Mouse (Mus musculus) left cerebral cortex, postnatal 4 days (tissue): ENCODE measurements around the gene Dpp6. TPM values are rescaled to one million over a fixed set of nuclear protein-coding genes. Genes with fewer than 3 reads are reported as not detected.
A peak's percentile ranks its signal among the peaks of the same experiment; 100 is the strongest.
"Not testable (repeated sequence)": the region's sequence is repeated elsewhere in the genome, so short reads cannot be mapped to it uniquely, and the experiment has no call there.

Experiments used
- DNase-seq: peaks from one replicate; pipeline ENCODE4 v3.0.0-alpha.2; 2022
- intact Hi-C: fragments of 180-260 bp; cut with DNase I; formaldehyde crosslinking; loops from one replicate; pipeline ENCODE4 v1.15.1; 2025
- total RNA-seq, 2 experiments: library from RNA; stranded (reverse); gene quantifications; 2 replicates each; pipeline ENCODE4 v1.2.3; 2021

Gene Dpp6
- total RNA-seq, 2 experiments from 2014 or later, result 116 to 136 TPM

DNA sequence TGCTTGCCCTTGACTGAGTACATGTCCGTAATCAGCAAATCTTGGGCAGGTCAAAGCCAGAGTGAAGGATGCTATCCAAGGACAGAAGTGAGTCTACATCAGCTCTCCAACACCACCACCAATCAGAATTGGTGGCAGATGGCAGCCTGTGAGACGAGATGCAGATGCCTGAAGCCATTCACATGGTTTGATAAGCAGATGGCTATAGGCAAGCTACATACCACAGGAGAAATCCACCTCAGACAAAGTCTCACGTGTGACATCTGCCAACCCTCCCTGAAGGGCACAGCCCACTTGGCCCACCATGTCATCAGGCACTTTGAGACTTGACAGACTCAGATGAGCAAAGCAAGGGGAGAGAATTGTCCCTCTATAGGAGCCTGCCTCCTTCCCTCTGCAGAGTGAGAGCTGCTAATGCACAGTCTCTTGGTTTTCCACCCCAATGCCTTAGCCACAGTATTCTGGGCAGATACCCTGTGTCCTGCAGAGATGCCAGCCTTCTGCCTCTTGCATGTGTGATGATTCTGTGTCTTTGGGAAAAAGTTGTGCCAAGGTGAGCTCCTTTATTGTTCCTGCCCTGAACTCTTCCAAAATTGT, 607.6 kb downstream of the Dpp6 start:
- intact Hi-C loops, result no loop called here
- peak; percentile 57 for DNase-seq

DNA sequence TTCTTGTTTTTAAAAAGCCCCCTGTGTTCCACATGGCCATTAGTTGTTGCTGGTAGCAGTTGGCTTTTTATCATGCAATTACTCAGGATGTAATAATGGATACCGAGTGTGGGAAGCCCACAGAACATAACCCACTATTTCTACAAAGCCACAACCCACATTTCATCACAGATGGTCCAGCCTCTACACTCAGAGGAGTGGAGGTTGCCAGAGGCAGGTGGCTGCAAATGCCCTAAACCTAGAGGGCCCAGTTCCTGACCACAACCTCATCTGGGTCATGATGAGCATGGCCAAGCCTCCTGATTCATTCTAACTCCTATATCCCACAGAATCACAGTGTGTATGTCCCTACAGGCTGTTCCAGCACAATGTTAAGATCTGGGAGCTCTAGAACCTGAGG, 609.2 kb downstream of the Dpp6 start:
- intact Hi-C loops, result no loop called here

DNA sequence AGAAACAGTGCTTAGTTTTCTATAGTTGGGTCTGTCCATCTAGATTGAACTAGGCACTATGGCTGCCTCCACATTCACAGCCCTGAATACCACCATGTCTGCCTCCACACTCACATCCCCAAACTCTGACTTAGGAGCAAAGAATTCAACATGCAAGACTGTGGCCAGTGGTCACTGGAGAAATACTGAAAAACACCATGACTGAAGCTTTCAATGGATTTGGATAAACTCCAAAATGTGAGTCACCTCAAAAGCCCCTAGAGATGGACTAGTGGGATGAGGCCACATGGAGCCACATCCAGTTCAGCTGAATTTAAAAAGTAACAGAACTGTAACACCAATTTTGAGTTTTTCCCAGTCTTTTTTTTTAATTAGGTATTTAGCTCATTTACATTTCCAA, 616.6 kb downstream of the Dpp6 start:
- DNase-seq, result no peak
- intact Hi-C loops, result no loop called here

More for the DNA sequence above, 609.2 kb downstream of the Dpp6 start:
- no peak for DNase-seq

DNA sequence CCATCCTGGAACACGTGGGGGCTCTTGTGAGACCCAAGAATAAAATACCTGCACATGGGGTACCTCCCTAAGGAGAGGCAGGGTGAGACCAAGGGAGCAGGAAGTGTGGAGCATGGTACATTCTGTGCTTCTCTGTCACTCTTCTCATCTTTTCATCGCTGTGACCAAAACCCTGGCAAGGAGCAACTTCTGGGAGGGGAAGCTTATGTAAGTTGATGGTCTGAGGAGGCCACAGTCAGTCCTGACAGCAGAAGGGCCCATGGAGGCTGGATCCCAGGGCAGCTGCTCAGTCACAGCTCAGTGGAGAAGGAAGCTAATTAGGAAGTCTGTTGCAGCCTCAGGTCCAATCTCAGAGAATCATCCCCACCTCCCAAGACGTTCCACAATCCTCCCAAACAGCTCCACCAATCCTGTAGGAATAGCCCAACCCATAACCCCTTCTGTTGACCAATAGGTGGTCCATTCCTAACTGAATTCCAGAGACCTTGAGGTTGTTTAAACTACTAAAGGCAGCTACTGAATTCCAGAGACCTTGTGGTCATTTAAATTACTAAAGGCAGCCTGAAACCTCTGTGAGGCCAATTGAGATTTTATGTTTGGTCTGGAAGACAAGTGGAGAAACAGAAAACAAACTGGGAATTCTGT, 636.3 kb downstream of the Dpp6 start:
- intact Hi-C loops, result no loop called here
- peak; percentile 38 for DNase-seq

DNA sequence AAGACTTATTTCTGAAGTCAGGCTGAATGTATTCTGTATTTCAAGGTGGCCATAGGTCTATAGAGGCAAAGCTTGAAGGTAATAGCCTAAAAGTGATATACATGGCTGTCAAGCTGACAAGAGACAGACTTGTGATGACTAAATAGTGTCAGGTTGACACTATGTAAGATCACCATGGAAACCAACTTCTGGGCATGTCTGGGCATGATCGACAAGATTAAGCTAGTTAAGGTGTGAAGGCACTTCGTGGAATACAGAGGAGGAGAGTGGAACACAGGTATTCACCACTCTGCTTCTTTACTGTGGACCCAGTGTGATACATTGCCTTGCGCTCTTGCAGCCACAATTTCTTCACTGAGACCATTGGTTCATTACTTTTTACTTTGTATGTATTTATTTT, 637.4 kb downstream of the Dpp6 start:
- DNase-seq, result no peak
- intact Hi-C loops, result no loop called here

DNA sequence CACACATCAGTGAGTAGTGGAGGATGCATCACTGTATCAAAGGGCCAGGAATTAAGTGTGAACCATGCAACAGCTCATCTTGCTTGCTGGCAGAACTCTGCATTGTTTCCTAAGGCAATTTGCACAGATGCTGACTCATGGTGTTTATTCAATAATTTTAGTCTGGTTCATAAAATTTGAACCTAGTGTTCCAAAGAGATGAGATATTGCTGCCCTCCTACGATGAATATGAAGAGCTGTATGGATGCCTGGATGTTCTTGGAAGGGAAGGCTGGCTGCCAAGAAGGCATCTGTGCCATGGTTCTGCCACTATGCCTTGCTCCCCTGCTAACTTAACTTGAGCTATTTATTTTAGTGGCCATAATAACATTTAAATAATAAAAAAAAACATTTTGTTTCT, 640.0 kb downstream of the Dpp6 start:
- peak; percentile 26 for DNase-seq
- intact Hi-C loops, result no loop called here

DNA sequence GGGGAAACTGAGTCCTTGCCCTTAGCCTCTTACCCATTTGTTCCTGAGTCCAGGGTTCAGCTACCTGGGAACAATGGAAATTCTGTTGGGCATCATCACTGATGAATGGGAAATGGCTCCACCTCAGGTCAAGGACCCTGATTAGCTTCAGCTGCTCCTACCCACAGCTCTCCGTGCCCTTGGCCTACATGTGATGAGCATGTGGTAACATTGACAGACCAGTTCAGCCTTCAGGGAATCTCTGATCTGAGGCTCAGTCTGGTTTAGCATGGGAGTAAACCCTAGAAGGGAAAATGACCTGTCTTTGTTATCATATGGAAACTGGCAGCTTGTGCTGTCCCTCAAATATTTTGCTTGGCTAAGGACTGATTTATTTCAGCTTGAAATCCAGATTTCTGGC, 640.7 kb downstream of the Dpp6 start:
- no peak for DNase-seq
- intact Hi-C loops, result no loop called here

DNA sequence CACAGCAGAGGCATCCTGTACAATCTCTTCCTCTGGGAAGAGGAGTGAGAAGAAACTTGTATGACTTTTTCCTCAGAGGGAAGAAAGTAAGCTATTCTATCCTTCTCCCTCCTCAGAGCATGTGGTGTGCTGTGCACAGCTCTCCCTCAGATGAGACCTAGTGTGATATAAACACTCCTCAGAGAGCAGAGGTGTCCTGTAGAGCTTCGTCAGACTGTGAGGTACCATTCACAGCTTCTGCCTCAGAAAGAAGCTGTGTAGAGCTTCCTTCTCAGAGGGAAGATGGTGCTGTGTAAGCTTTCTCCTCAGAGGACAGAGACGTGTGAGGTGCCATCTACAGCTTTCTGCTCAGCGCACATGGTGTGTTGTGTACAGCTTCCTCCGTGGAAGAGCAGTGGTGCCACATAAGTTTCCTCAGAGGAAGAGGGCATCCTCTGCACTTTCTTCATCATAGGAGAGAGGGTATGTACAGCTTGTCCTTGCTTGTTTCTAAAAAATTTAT, 658.0 kb downstream of the Dpp6 start:
- intact Hi-C loops, result no loop called here
- DNase-seq, result no peak

DNA sequence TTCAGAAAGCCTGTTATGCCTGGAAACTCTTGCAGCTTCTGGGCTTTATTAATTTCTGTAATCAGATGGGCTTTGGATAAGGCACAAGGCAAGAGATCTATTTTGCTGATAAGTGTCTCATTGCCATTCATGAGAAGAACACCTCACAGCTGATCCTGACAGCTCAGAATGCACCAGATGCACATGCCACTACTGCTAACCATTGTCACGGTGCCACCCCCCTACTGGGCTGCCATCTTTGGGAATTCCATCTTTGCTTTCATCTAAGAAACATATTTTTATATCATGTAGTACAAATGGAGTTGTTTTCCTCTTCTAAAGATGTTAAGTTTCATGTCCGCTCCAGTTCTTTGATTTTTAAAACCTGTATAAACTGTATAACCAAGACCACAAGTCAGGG, 664.7 kb downstream of the Dpp6 start:
- intact Hi-C loops, result no loop called here
- DNase-seq, result peak; percentile 24

DNA sequence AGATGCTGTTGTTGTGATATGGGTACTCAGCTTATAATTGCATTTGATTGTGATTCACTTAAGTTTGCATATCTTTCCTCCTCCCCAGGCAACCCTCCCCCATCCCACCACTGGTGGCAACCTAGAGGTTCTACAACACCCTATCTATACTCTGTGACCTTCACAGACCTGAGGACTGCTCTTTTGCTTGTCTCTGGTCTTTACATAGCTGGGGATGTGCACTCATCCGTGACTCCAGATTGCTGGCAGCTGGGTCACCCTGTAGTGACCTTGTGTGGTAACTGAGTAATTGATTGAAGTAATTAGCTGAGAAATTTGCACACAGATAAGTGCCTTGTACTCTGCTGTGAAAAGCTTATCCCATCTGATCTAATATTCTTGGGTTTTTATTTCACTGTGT, 669.1 kb downstream of the Dpp6 start:
- DNase-seq, result no peak
- intact Hi-C loops, result no loop called here

DNA sequence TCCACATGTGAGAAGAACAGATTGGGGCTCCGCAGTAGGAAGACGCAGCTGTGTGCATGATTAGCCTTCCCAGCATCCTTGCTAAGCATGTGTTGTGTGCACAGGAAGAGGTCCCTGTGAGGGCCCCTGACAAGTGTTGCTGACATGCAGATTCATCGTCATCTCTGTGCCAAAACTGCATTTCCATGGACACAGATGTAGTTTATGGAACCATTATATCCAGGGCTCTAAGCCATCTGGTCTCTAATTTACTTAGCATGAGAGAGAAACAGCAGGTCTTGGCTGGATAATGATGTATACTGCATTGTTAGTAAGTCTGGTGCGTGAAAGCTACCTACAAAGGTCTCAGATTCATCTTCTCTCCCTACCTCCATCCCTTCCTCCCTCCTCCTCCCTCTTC, 673.9 kb downstream of the Dpp6 start:
- DNase-seq, result peak; percentile 13
- intact Hi-C loops, result no loop called here

DNA sequence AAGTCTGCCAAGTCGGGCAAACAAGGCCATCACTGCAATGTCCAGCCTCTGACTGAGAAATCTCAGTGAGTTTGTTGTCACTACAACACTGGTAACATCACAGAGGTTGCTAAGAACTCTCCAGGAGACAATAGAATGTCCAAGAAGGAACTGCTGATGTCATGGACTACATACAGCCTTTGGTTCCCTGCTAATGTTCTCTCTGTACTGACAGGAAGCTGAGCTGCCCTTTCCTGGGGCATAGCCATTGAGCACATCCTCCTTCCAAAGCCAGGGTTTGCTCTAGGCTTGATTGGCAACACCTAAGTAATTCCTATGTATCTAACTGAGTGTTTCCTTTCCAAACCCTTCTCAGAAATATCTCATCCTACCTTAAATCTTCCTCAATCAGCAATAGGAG, 684.3 kb downstream of the Dpp6 start, which contains the start of gene Speer4b:
Gene Speer4b, minus strand, starts transcription at position 101 of the 400 bp plus-strand sequence.
- intact Hi-C loops, DNase-seq: not testable (repeated sequence)

DNA sequence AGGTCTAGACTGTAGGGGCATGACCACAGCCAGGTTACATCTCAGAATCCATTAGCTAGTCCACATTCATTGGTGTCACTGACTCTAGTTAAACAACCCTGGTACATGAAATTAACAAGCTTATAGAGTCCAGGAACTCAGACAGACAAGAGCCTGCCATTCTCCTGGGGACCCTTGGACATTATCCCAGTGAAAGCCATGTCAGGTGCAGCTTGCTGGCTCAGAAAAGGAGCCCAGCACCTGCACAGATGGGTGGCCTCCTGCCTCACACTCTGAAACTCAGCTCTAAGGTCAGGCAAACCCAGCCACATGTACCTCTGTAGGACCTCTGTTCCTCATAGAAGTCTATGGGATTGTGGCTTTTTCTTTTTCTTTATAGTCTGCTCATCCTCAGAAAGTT, 701.7 kb downstream of the Dpp6 start:
- intact Hi-C loops, result no loop called here
- no peak for DNase-seq

DNA sequence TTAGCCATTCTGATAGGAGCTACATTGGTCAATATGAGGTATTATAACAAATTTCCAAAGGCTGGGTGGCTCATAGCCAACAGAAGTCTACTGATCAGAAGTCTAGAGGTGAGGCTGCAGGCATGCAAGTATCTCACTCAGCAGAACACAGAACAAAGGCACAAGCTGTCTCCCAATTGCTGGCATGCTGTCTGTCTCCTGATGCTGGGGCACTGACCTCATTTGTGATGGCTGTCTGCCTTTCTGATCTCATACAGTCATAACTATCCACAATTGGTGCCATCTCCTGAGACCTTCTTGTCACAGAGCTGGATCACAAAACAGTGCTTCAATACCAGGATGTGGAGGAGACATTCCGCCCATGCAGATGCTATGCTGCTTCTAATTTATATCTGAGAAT, 709.9 kb downstream of the Dpp6 start:
- intact Hi-C loops, result no loop called here
- DNase-seq, result no peak

DNA sequence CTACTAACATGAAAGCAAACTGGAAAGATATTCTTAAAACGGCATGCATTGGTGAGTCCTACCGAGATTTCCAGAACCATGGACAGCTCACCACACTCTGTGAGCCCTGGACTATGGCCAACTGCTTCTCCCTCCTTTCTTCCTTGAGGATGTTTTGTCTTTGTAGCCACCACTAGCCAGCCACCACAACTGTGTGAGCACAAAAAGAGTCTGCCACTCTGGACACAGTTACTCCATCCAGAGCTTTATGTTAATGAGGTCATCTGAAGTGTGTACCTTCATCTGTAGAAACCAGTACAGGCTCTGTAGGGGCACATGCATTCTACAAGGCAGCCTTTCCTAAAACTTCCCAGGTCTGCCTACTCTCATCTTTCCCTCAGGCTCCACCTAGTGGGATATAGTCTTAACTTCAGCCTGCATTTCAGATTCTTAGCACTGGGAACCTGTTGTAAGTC, 727.8 kb downstream of the Dpp6 start:
- intact Hi-C loops, result loop anchor here (5.0 kb wide), 1 partner anchor 468 kb away; no protein-coding TSS in a partner anchor
- peak; percentile 49 for DNase-seq

DNA sequence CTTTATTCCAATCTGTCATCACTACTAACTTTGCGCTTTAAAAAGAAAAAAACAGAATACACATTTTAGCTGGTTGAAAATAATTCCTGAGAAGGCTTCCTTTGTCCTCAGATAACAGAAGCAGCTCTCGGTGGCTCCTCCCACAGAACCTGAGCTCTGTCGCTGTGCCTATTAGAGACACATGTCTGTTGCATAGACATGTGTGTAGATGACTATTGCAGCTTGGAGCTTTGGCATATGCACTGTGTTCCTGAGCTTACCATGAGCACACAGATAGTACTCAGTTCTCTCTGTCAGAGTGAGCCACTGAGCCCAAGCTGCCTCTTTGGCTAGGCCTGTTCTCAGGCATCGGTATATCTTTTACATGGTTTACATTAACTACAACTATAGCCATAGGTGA, 732.3 kb downstream of the Dpp6 start:
- DNase-seq, result no peak
- intact Hi-C loops, result no loop called here

DNA sequence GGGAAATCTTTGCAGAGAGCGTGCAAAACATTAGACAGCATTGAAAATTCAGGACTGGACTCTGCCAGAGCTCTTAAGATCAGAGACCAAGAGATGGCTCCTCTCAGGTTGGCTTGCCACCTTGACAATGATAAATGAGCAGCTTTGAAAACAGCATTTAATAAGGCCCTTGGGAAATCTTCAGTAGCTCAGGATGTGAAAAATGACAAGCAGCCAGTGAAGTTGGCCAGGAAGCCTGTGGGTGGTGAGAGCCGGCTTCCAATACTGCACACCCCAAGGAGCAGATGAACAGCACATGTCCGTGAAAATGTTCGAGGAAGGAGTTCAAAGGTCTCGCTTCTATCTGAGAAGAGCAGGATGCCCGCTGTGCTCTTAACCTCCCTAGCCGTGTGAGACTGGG, 748.7 kb downstream of the Dpp6 start:
- intact Hi-C loops, result no loop called here
- peak; percentile 24 for DNase-seq

DNA sequence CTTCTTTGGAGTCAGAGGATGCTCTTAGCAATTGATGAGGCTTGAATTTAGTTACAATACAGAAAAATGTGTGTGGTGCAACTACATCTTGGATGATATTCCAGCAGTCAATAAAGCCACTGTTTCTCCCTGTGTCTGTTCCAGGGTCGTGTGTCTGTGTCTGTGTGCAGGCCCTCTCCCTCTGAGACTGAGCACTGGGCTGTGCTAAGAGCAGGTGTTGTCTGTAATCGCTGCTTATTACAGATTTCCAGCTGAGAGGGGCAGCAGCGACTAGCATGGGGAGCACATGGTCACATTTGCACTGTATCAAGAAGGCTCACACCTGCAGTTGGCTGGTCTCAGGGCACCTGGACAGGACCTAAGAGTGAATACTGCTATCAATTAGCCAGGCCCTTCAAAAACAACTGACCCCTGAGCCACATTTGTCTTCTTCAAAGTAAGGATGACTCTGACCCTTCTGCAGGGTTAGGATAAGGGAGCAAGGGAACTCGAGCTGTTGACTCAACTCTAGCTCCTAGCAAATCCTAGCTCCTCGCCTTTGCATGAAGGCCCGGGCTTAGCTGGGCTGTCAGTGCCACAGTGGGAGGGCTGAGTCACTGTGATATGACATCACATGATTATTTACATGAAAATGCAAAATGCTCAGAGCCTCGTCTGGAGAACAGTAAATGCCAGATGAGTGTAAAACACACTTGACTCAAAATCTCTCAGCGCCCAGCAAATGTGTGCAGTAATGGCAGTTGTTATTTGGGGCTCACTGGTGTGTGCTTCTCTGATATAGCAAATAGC, 771.2 kb downstream of the Dpp6 start:
- DNase-seq, result no peak
- intact Hi-C loops, result no loop called here

DNA sequence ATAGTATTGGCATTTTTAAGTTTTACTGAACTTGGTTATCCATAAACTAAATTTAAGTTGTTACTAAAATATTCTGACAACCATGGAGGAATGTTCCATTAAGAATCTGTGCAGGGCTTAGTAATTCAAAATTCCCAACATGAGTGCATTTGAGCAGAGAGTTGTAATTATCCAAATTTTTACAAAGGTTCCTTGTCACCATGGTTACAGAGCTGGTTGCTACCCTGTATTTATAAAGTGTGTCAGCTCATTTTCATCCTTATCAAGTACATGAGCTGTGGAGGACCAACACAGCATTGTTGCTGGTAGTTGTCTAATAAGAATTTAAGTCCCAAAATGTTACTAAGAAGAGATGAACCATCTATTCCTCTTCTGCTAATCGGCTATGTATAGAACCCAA, 787.1 kb downstream of the Dpp6 start:
- intact Hi-C loops, result no loop called here
- DNase-seq, result no peak

DNA sequence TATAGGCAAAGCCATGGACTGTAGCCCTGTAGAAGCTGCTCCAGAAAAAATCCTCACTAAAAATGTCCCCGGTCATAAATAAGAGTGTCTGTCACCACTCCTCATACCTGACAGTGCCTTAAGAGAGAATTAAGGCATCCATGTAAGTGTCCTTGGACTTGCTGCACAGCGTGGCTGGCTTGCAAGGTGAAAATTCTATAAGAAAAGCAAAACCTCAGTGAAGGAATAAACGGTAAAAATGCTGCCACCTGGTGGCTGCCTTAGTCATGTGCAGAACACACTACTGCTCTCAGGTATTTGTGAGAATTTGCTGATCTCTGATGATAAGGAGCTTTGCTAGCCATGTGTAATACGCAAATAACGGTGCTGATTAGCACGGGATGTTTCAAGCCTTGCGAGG, 798.8 kb downstream of the Dpp6 start:
- DNase-seq, result peak; percentile 71
- intact Hi-C loops, result loop anchor here (5.0 to 10.0 kb wide), 2 partner anchors 541 to 563 kb away; no protein-coding TSS in a partner anchor

DNA sequence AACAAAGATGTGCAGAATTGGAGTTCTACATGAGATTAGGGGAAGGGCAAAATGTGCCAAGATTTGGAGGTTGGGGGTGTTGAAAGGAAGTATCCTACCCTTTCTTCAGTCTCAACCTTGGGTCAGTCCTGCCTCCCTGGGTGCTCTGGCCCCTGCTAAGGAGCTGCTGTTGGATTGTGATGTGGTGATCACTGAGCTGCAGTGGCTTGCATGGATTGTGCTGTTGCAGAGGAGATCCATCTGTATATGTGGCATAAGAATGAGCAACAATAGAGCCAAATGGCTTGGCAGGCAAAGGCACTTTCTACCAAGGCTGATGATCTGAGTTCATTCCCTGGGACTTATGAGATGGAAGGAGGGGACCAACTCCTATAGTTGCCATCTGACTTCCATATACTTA, 804.8 kb downstream of the Dpp6 start:
- intact Hi-C loops, result no loop called here
- DNase-seq, result no peak

DNA sequence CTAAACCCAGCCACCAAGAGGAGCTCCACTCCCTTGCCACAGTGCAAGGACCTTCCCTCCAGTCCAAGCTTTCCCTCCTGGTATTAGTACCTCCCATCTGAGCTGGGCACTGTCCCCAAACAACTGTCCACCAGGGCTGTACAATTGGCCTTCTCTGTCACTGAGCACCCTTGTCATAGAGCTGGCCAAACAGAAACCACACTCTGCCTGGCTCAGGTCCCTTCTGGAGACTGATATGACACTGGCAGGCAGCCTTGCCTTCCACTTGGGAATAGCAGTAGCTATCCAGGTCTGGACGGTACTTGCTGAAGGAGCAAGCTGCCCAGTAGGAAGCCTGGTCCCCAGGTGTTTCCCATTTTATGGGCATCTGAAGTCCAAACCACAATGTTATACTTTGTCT, 806.9 kb downstream of the Dpp6 start:
- intact Hi-C loops, result no loop called here

More for the DNA sequence above, 806.9 kb downstream of the Dpp6 start:
- no peak for DNase-seq
